Mouse (Mus musculus) intestine, postnatal 0 days (tissue): ENCODE data around the gene Dag1. TPM values are rescaled to one million over a fixed set of nuclear protein-coding genes. Genes with fewer than 3 reads are reported as not detected.

Experiments used
- ATAC-seq: fragments of 200-750 bp; cut with Nextera tagmentation; 2 replicates; pipeline ENCODE4 v1.8.0; 2017; ENCODE audit warnings: mild to moderate bottlenecking, moderate TSS enrichment, moderate library complexity
- H3K27ac ChIP-seq: fragments of 300-500 bp; sonication (generic); 2 replicates; pipeline ENCODE4 v1.5.1; 2014; ENCODE audit warnings: mild to moderate bottlenecking, low read depth, low read length, moderate library complexity
- H3K27me3 ChIP-seq: fragments of 300-500 bp; sonication (generic); replicated peaks from 2 replicates; pipeline ENCODE4 v1.6.1; 2014; ENCODE audit warnings: low read length, mixed read lengths; ENCODE audit not compliant: control insufficient read depth, insufficient read depth
- H3K36me3 ChIP-seq: fragments of 300-500 bp; sonication (generic); 2 replicates; pipeline ENCODE4 v1.6.1; 2014; ENCODE audit warnings: mild to moderate bottlenecking, moderate library complexity; ENCODE audit not compliant: control insufficient read depth, insufficient read depth
- H3K4me1 ChIP-seq: fragments of 300-500 bp; sonication (generic); replicated peaks from 2 replicates; pipeline ENCODE4 v1.6.1; 2014; ENCODE audit warnings: antibody characterized with exemption, low read length, mixed read lengths; ENCODE audit not compliant: control insufficient read depth, insufficient read depth
- H3K4me2 ChIP-seq: fragments of 300-500 bp; sonication (generic); replicated peaks from 2 replicates; pipeline ENCODE4 v1.6.1; 2014; ENCODE audit warnings: low read depth, mild to moderate bottlenecking, moderate library complexity
- H3K4me3 ChIP-seq: fragments of 300-500 bp; sonication (generic); 2 replicates; pipeline ENCODE4 v1.5.1; 2014; ENCODE audit warnings: low read depth, low read length
- H3K9ac ChIP-seq: fragments of 300-500 bp; sonication (generic); 2 replicates; pipeline ENCODE4 v1.6.1; 2014; ENCODE audit warnings: mild to moderate bottlenecking, low read depth, low read length
- H3K9me3 ChIP-seq: fragments of 300-500 bp; sonication (generic); 2 replicates; pipeline ENCODE4 v1.6.1; 2016; ENCODE audit warnings: mixed run types; ENCODE audit not compliant: control insufficient read depth
- CTCF ChIP-seq: sonication (generic); IDR thresholded peaks from 2 replicates; pipeline ENCODE4 v1.5.1; 2016; ENCODE audit warnings: low read depth, mild to moderate bottlenecking, control low read depth, antibody characterized with exemption, moderate library complexity
- WGBS: fragments of 180-500 bp; shearing (Covaris S2); extraction: QIAGEN DNeasy Blood & Tissue Kit; methylation state at CpG from one replicate; pipeline ENCODE4 v1.1.7; 2014; 5-methylcytosine and 5-hydroxymethylcytosine counted together
- polyA plus RNA-seq: library from polyadenylated mRNA; unstranded; fragments of >200 nt; fragmentation: Nextera tagmentation; extraction: Ambion mirVana; gene quantifications from 2 replicates; pipeline ENCODE4 v1.2.1, GENCODE M21; 2015

The Dag1 gene
- polyA plus RNA-seq, 1 experiment from 2014 or later = 44.6 TPM

- Histone ChIP-seq H3K4me1 (peaks cover 16% of the 10 kb centered on the region; the same call in 1 of the 2 replicates), H3K4me2 (no peak overlapping the region), H3K9me3 (no peaks in the 10 kb centered on the region), H3K4me3 (no peak overlapping the region), H3K36me3 (no peaks in the 10 kb centered on the region), H3K27me3 (no peaks in the 10 kb centered on the region), H3K9ac (no peak overlapping the region), H3K27ac (no peak overlapping the region)
- WGBS = 72% methylated on average over 10 of the region's 10 CpGs
- no peak; the same call in 1 of the 2 replicates for TF ChIP-seq CTCF
- no peak for ATAC-seq
Measured at GRCm38 (mm10) chr9:108266261-108266935, 2.6 kb upstream of the Dag1 start.

DNA sequence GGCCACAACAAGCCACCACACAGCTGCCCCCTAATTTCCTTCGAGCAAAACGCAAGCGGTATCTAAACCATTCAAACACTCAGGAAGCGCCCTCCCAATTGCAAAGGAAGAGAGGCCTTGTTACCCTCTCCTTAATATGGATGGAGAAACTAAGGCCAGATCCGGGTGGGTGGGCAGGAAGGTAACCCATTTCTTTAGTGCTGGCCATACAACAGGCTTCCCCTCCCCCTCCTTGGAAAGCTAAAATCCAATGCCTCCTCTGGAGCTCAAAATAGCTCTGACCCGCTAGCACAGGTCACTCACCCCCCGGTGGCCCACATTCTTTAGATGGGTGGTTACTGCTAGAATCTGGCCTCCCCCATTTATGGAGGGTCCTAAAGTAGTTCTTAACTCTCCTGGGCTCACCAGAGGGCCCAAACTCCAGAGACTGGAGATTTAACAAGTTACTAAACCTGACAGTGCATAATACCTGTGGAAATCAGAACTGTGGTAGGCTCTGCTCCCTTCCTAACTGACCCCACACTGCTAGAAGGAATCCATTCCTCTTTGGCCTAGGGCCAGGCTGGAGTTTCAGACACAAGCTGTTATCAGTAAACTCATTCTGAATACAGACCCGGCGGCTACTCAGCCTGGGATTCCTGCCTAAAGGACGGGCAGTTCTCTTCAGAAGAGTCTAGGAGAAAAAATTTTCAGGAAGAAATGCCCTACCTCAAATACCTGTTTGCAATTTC is 598 bp upstream of the Dag1 start:
- H3K4me1 ChIP-seq = peaks cover 16% of the 10 kb centered on the region; the same call in 1 of the 2 replicates
- H3K9ac ChIP-seq = peak overlapping the region; percentile 85; the same call in 1 of the 2 replicates

GRCm38 (mm10) chr9:108263131-108263681 is 552 bp downstream of the Dag1 start:
- Histone ChIP-seq H3K36me3 (no peaks in the 10 kb centered on the region), H3K4me1 (peaks cover 16% of the 10 kb centered on the region; the same call in 1 of the 2 replicates), H3K4me3 (peak overlapping the region; percentile 81), H3K9me3 (no peaks in the 10 kb centered on the region), H3K9ac (peak overlapping the region; percentile 85), H3K27ac (peak overlapping the region; percentile 88), H3K27me3 (no peaks in the 10 kb centered on the region), H3K4me2 (peak overlapping the region; percentile 89)
- 0% methylated on average over 55 of the region's 62 CpGs for WGBS
- no peak for TF ChIP-seq CTCF
- ATAC-seq = peak; percentile 68

More for the DNA sequence above, 598 bp upstream of the Dag1 start:
- H3K4me2 ChIP-seq = peak overlapping the region; percentile 89
- 7% methylated on average over 10 of the region's 10 CpGs for WGBS
- H3K36me3 ChIP-seq = no peaks in the 10 kb centered on the region
- peak; percentile 0; the same call in 1 of the 2 replicates for ATAC-seq
- H3K27ac ChIP-seq = peak overlapping the region; percentile 88
- peak overlapping the region; percentile 81 for H3K4me3 ChIP-seq
- no peaks in the 10 kb centered on the region for H3K9me3 ChIP-seq
- TF ChIP-seq CTCF = no peak
- no peaks in the 10 kb centered on the region for H3K27me3 ChIP-seq

DNA sequence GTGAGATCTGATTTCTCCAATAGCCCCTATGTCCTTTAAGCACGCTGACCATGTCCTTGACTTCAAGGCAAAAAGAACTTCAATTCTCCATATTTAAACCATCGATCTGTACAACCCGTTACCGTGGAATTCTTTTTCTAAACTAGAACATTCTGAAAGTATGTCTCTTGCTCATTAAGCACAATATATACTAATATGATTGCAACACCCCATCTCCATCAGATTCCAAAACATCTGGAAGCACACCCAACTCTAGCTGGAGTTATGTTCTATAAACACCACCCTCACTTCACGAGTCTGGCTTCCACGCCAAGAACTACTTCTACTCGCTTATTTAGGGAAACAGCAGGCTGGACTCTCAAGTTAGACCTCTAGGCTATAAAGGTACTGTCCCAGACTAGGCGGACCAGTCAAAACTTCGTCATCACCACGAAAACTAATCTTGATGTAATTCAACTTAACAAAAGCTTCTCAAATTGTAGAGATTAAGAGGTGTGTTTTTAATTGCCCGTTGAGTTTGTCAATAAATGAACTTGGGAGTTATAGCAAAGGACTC is 1.2 kb downstream of the Dag1 start:
- no peak for TF ChIP-seq CTCF
- Histone ChIP-seq H3K9ac (peak overlapping the region; percentile 85), H3K27ac (0 out of 2 replicates have a peak overlapping the region, but pooled peaks have one; percentile 88), H3K4me1 (peaks cover 16% of the 10 kb centered on the region; the same call in 1 of the 2 replicates), H3K9me3 (no peaks in the 10 kb centered on the region), H3K27me3 (no peaks in the 10 kb centered on the region), H3K36me3 (no peaks in the 10 kb centered on the region), H3K4me3 (peak overlapping the region; percentile 81), H3K4me2 (peak overlapping the region; percentile 89)
- WGBS = 23% methylated on average over 11 of the region's 11 CpGs
- no peak for ATAC-seq

DNA sequence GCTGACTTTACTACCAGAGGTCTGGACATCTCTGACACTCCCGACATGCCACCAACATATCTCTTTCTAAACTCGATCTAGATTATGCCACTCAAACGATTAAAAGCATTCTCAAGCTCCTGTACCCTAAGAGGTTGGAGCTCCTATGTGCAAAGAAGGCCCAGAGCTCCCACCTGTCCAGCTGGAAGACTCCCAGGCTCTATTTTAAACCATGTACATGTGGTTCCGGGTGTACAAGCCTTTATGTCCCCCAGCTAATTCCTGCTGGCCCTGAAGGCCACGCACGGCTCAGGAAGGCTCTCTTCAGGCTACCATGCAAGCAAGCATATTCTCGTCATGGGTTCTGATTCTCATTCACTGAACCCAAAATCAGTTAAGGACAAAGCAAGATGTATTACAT is 1.9 kb downstream of the Dag1 start:
- Histone ChIP-seq H3K4me3 (peak overlapping the region; percentile 81; the same call in 1 of the 2 replicates), H3K36me3 (no peaks in the 10 kb centered on the region), H3K27ac (no peak overlapping the region; the same call in 1 of the 2 replicates), H3K4me2 (peak overlapping the region; percentile 89), H3K27me3 (no peaks in the 10 kb centered on the region), H3K9ac (peak overlapping the region; percentile 85; the same call in 1 of the 2 replicates), H3K4me1 (peaks cover 16% of the 10 kb centered on the region; the same call in 1 of the 2 replicates), H3K9me3 (no peaks in the 10 kb centered on the region)
- TF ChIP-seq CTCF = no peak
- WGBS = 43% methylated on average over 7 of the region's 7 CpGs
- ATAC-seq = no peak
